Mouse (Mus musculus): ENCODE results near the gene Clcn2. TPM values are rescaled to one million over a fixed set of nuclear protein-coding genes. Genes with fewer than 3 reads are reported as not detected.
A peak's percentile ranks its signal among the peaks of the same experiment; 100 is the strongest.

Clcn2 gene
- polyA plus RNA-seq, 1 experiment from 2014 or later, result 11.9 TPM

GRCm38 (mm10) chr16:20715566-20715965, 2.0 kb downstream of the Clcn2 start:
- Histone ChIP-seq H3K36me3 (ENCODE audit: control insufficient read depth, insufficient read depth, low read length) (peaks cover 26% of the 10 kb centered on the region), H3K4me1 (ENCODE audit: control insufficient read depth, insufficient read depth, low read length) (peaks cover 29% of the 10 kb centered on the region), H3K27me3 (replicated peaks; ENCODE audit: control insufficient read depth, insufficient read depth, low read length) (no peaks in the 10 kb centered on the region), H3K4me3 (ENCODE audit: low read depth, low read length) (peak overlapping the region; percentile 64), H3K27ac (ENCODE audit: low read depth, low read length) (peak overlapping the region; percentile 87), H3K9ac (ENCODE audit: low read length) (peak overlapping the region; percentile 81), H3K4me2 (ENCODE audit: low read length) (peak overlapping the region; percentile 76), H3K9me3 (replicated peaks; ENCODE audit: control insufficient read depth, low read length) (no peaks in the 10 kb centered on the region)
- no peak for ATAC-seq
- no peak for DNase-seq (ENCODE audit: low spot score)
- WGBS, result 2% methylated on average over 12 of the region's 12 CpGs

- H3K9me3 ChIP-seq (replicated peaks; ENCODE audit: control insufficient read depth, low read length), result no peaks in the 10 kb centered on the region
- no peak overlapping the region for H3K27ac ChIP-seq (ENCODE audit: low read depth, low read length)
- no peak for DNase-seq (ENCODE audit: low spot score)
- H3K9ac ChIP-seq (ENCODE audit: low read length), result peak overlapping the region; percentile 81
- no peak for ATAC-seq
- peak overlapping the region; percentile 76 for H3K4me2 ChIP-seq (ENCODE audit: low read length)
- no peaks in the 10 kb centered on the region for H3K27me3 ChIP-seq (replicated peaks; ENCODE audit: control insufficient read depth, insufficient read depth, low read length)
- 53% methylated on average over 2 of the region's 2 CpGs for WGBS
- H3K4me1 ChIP-seq (ENCODE audit: control insufficient read depth, insufficient read depth, low read length), result peaks cover 29% of the 10 kb centered on the region
- H3K36me3 ChIP-seq (ENCODE audit: control insufficient read depth, insufficient read depth, low read length), result peaks cover 26% of the 10 kb centered on the region
- peak overlapping the region; percentile 64 for H3K4me3 ChIP-seq (ENCODE audit: low read depth, low read length)
These were observed 2.4 kb downstream of the Clcn2 start for GRCm38 (mm10) chr16:20715161-20715560.

GRCm38 (mm10) chr16:20714307-20715080, 3.1 kb downstream of the Clcn2 start:
- Histone ChIP-seq H3K9me3 (replicated peaks; ENCODE audit: control insufficient read depth, low read length) (no peaks in the 10 kb centered on the region), H3K4me2 (ENCODE audit: low read length) (peak overlapping the region; percentile 76), H3K27me3 (replicated peaks; ENCODE audit: control insufficient read depth, insufficient read depth, low read length) (no peaks in the 10 kb centered on the region), H3K36me3 (ENCODE audit: control insufficient read depth, insufficient read depth, low read length) (peaks cover 25% of the 10 kb centered on the region), H3K4me3 (ENCODE audit: low read depth, low read length) (peak overlapping the region; percentile 64), H3K27ac (ENCODE audit: low read depth, low read length) (no peak overlapping the region), H3K4me1 (ENCODE audit: control insufficient read depth, insufficient read depth, low read length) (peaks cover 29% of the 10 kb centered on the region), H3K9ac (ENCODE audit: low read length) (peak overlapping the region; percentile 81; the same call in 1 of the 2 replicates)
- DNase-seq (ENCODE audit: low spot score) (no peak), ATAC-seq (no peak)
- WGBS, result 22% methylated on average over 11 of the region's 11 CpGs

- H3K4me3 ChIP-seq (ENCODE audit: low read depth, low read length), result no peak overlapping the region
- peaks cover 26% of the 10 kb centered on the region for H3K36me3 ChIP-seq (ENCODE audit: control insufficient read depth, insufficient read depth, low read length)
- no peak overlapping the region for H3K9ac ChIP-seq (ENCODE audit: low read length)
- ATAC-seq (no peak), DNase-seq (ENCODE audit: low spot score) (no peak)
- no peak overlapping the region for H3K4me2 ChIP-seq (ENCODE audit: low read length)
- WGBS, result 86% methylated on average over 7 of the region's 7 CpGs
- H3K27ac ChIP-seq (ENCODE audit: low read depth, low read length), result no peak overlapping the region
- peaks cover 21% of the 10 kb centered on the region for H3K4me1 ChIP-seq (ENCODE audit: control insufficient read depth, insufficient read depth, low read length)
- H3K27me3 ChIP-seq (replicated peaks; ENCODE audit: control insufficient read depth, insufficient read depth, low read length), result no peaks in the 10 kb centered on the region
- H3K9me3 ChIP-seq (replicated peaks; ENCODE audit: control insufficient read depth, low read length), result no peaks in the 10 kb centered on the region
These were observed 4.7 kb downstream of the Clcn2 start for GRCm38 (mm10) chr16:20712889-20713288.

GRCm38 (mm10) chr16:20712190-20712589, 5.4 kb downstream of the Clcn2 start:
- ATAC-seq (no peak), DNase-seq (ENCODE audit: low spot score) (no peak)
- no peak overlapping the region for H3K9ac ChIP-seq (ENCODE audit: low read length)
- H3K27ac ChIP-seq (ENCODE audit: low read depth, low read length), result no peak overlapping the region
- no peaks in the 10 kb centered on the region for H3K9me3 ChIP-seq (replicated peaks; ENCODE audit: control insufficient read depth, low read length)
- peaks cover 33% of the 10 kb centered on the region for H3K36me3 ChIP-seq (ENCODE audit: control insufficient read depth, insufficient read depth, low read length)
- peaks cover 20% of the 10 kb centered on the region for H3K4me1 ChIP-seq (ENCODE audit: control insufficient read depth, insufficient read depth, low read length)
- 73% methylated on average over 9 of the region's 9 CpGs for WGBS
- H3K4me2 ChIP-seq (ENCODE audit: low read length), result no peak overlapping the region
- H3K4me3 ChIP-seq (ENCODE audit: low read depth, low read length), result no peak overlapping the region
- H3K27me3 ChIP-seq (replicated peaks; ENCODE audit: control insufficient read depth, insufficient read depth, low read length), result no peaks in the 10 kb centered on the region

GRCm38 (mm10) chr16:20710810-20711209, 6.7 kb downstream of the Clcn2 start:
- no peak for DNase-seq (ENCODE audit: low spot score)
- Histone ChIP-seq H3K9me3 (replicated peaks; ENCODE audit: control insufficient read depth, low read length) (no peaks in the 10 kb centered on the region), H3K9ac (ENCODE audit: low read length) (no peak overlapping the region), H3K4me2 (ENCODE audit: low read length) (no peak overlapping the region), H3K27ac (ENCODE audit: low read depth, low read length) (no peak overlapping the region), H3K36me3 (ENCODE audit: control insufficient read depth, insufficient read depth, low read length) (peaks cover 47% of the 10 kb centered on the region), H3K4me1 (ENCODE audit: control insufficient read depth, insufficient read depth, low read length) (peaks cover 14% of the 10 kb centered on the region), H3K27me3 (replicated peaks; ENCODE audit: control insufficient read depth, insufficient read depth, low read length) (no peaks in the 10 kb centered on the region), H3K4me3 (ENCODE audit: low read depth, low read length) (no peak overlapping the region)
- ATAC-seq, result no peak
- WGBS, result 77% methylated on average over 4 of the region's 4 CpGs

- 92% methylated on average over 11 of the region's 11 CpGs for WGBS
- Histone ChIP-seq H3K4me2 (ENCODE audit: low read length) (no peak overlapping the region), H3K36me3 (ENCODE audit: control insufficient read depth, insufficient read depth, low read length) (peaks cover 49% of the 10 kb centered on the region), H3K9me3 (replicated peaks; ENCODE audit: control insufficient read depth, low read length) (no peaks in the 10 kb centered on the region), H3K9ac (ENCODE audit: low read length) (no peak overlapping the region), H3K27ac (ENCODE audit: low read depth, low read length) (no peak overlapping the region), H3K4me1 (ENCODE audit: control insufficient read depth, insufficient read depth, low read length) (peaks cover 13% of the 10 kb centered on the region), H3K4me3 (ENCODE audit: low read depth, low read length) (no peak overlapping the region), H3K27me3 (replicated peaks; ENCODE audit: control insufficient read depth, insufficient read depth, low read length) (no peaks in the 10 kb centered on the region)
- no peak for DNase-seq (ENCODE audit: low spot score)
- no peak for ATAC-seq
These were observed 7.2 kb downstream of the Clcn2 start for GRCm38 (mm10) chr16:20710370-20710769.

GRCm38 (mm10) chr16:20708939-20709734, 8.4 kb downstream of the Clcn2 start:
- Histone ChIP-seq H3K4me1 (ENCODE audit: control insufficient read depth, insufficient read depth, low read length) (peaks cover 3% of the 10 kb centered on the region; the same call in 1 of the 2 replicates), H3K9me3 (replicated peaks; ENCODE audit: control insufficient read depth, low read length) (no peaks in the 10 kb centered on the region), H3K4me2 (ENCODE audit: low read length) (no peak overlapping the region), H3K9ac (ENCODE audit: low read length) (no peak overlapping the region), H3K27me3 (replicated peaks; ENCODE audit: control insufficient read depth, insufficient read depth, low read length) (no peaks in the 10 kb centered on the region), H3K36me3 (ENCODE audit: control insufficient read depth, insufficient read depth, low read length) (peaks cover 49% of the 10 kb centered on the region), H3K4me3 (ENCODE audit: low read depth, low read length) (no peak overlapping the region), H3K27ac (ENCODE audit: low read depth, low read length) (no peak overlapping the region)
- ATAC-seq (peak; percentile 81), DNase-seq (ENCODE audit: low spot score) (peak; percentile 80)
- 72% methylated on average over 19 of the region's 19 CpGs for WGBS

All from forebrain, embryonic 14.5 days (tissue).